Mouse (Mus musculus) MEL (cell line): ENCODE results near the gene Pi16. TPM values are rescaled to one million over a fixed set of nuclear protein-coding genes. Genes with fewer than 3 reads are reported as not detected.
A peak's percentile ranks its signal among the peaks of the same experiment; 100 is the strongest.

ENCODE experiments used
- DNase-seq: peaks from one replicate; pipeline ENCODE4 v3.0.0; 2011; ENCODE audit warnings: low read depth, low spot score
- H3K27ac ChIP-seq: 2 replicates; pipeline ENCODE4 v1.5.1; 2012; ENCODE audit warnings: low read depth, mild to moderate bottlenecking, control low read depth, low read length, moderate library complexity; ENCODE audit not compliant: control insufficient read depth
- H3K27me3 ChIP-seq, 2 experiments: fragments of 150-350 bp in 1 of 2; sonication (generic) in 1 of 2; 2 replicates each; pipeline ENCODE4 v1.6.1; 2012; ENCODE audit warnings: low read length in 2 of 2, mild to moderate bottlenecking in 2 of 2, improper control_type of control experiment in 1 of 2, moderate library complexity in 1 of 2; ENCODE audit not compliant: insufficient read depth in 2 of 2, control insufficient read depth in 1 of 2
- H3K36me3 ChIP-seq, 2 experiments: 2 replicates each; pipeline ENCODE4 v1.6.1; 2012 to 2014; ENCODE audit warnings: low read length in 2 of 2, improper control_type of control experiment in 1 of 2, inconsistent platforms in 1 of 2, mild to moderate bottlenecking in 1 of 2; ENCODE audit not compliant: insufficient read depth in 2 of 2, control insufficient read depth in 1 of 2
- H3K4me1 ChIP-seq, 2 experiments: fragments of 150-350 bp in 1 of 2; sonication (generic) in 1 of 2; 2 replicates each; pipeline ENCODE4 v1.6.1; 2012; ENCODE audit warnings: low read length in 2 of 2, improper control_type of control experiment in 1 of 2, mild to moderate bottlenecking in 1 of 2; ENCODE audit not compliant: insufficient read depth in 2 of 2, control insufficient read depth in 1 of 2
- H3K4me3 ChIP-seq, 2 experiments: fragments of 150-350 bp in 1 of 2; sonication (generic) in 1 of 2; 2 replicates each; pipeline ENCODE4 v1.5.1; 2012; ENCODE audit warnings: low read depth in 2 of 2, low read length in 2 of 2, mild to moderate bottlenecking in 2 of 2, moderate library complexity in 2 of 2, control low read depth in 1 of 2, improper control_type of control experiment in 1 of 2; ENCODE audit not compliant: control insufficient read depth in 1 of 2, insufficient read depth in 1 of 2
- H3K79me2 ChIP-seq: 2 replicates; pipeline ENCODE4 v1.6.1; 2012; ENCODE audit warnings: mild to moderate bottlenecking, low read length, moderate library complexity; ENCODE audit not compliant: control insufficient read depth, poor library complexity, insufficient read depth
- H3K9ac ChIP-seq: 2 replicates; pipeline ENCODE4 v1.6.1; 2012; ENCODE audit warnings: low read depth, mild to moderate bottlenecking, control low read depth, low read length, moderate library complexity; ENCODE audit not compliant: control insufficient read depth, poor library complexity, severe bottlenecking
- H3K9me3 ChIP-seq: fragments of 150-350 bp; sonication (generic); replicated peaks from 2 replicates; pipeline ENCODE4 v1.6.1; 2012; ENCODE audit warnings: mild to moderate bottlenecking, low read length, improper control_type of control experiment, moderate library complexity; ENCODE audit not compliant: insufficient read depth
- BHLHE40 ChIP-seq: IDR thresholded peaks from 2 replicates; pipeline ENCODE4 v1.6.1; 2012; ENCODE audit warnings: low read depth, mild to moderate bottlenecking, inconsistent platforms, low read length, improper control_type of control experiment, borderline replicate concordance
- CTCF ChIP-seq, 3 experiments: IDR thresholded peaks in 2 of 3; conservative IDR thresholded peaks in 1 of 3; 2 replicates each; pipeline ENCODE4 v1.5.1; 2011 to 2012; ENCODE audit warnings: low read length in 3 of 3, low read depth in 2 of 3, mild to moderate bottlenecking in 2 of 3, improper control_type of control experiment in 1 of 3, inconsistent platforms in 1 of 3, mixed read lengths in 1 of 3, moderate library complexity in 1 of 3; ENCODE audit not compliant: control insufficient read depth in 1 of 3, insufficient read depth in 1 of 3, poor library complexity in 1 of 3, severe bottlenecking in 1 of 3
- E2F4 ChIP-seq: IDR thresholded peaks from 2 replicates; pipeline ENCODE4 v1.6.1; 2011; ENCODE audit warnings: low read depth, low read length, improper control_type of control experiment, borderline replicate concordance
- ELF1 ChIP-seq: IDR thresholded peaks from 2 replicates; pipeline ENCODE4 v1.6.1; 2014; ENCODE audit warnings: low read depth, mild to moderate bottlenecking, inconsistent platforms, low read length, improper control_type of control experiment, moderate library complexity
- ETS1 ChIP-seq: IDR thresholded peaks from 2 replicates; pipeline ENCODE4 v1.6.1; 2012; ENCODE audit warnings: low read depth, mild to moderate bottlenecking, inconsistent platforms, low read length, improper control_type of control experiment, moderate library complexity
- GATA1 ChIP-seq: IDR thresholded peaks from 2 replicates; pipeline ENCODE4 v1.6.1; 2011; ENCODE audit warnings: low read depth, low read length, improper control_type of control experiment
- HCFC1 ChIP-seq: IDR thresholded peaks from 2 replicates; pipeline ENCODE4 v1.6.1; 2012; ENCODE audit warnings: low read depth, mild to moderate bottlenecking, inconsistent platforms, low read length, improper control_type of control experiment, moderate library complexity
- MAZ ChIP-seq: IDR thresholded peaks from 2 replicates; pipeline ENCODE4 v1.6.1; 2012; ENCODE audit warnings: low read depth, mild to moderate bottlenecking, inconsistent platforms, low read length, improper control_type of control experiment
- MEF2A ChIP-seq: IDR thresholded peaks from 2 replicates; pipeline ENCODE4 v1.6.1; 2014; ENCODE audit warnings: low read depth, mild to moderate bottlenecking, inconsistent platforms, low read length, improper control_type of control experiment; ENCODE audit not compliant: poor library complexity, insufficient replicate concordance, severe bottlenecking; ENCODE audit errors: extremely low read depth
- MXI1 ChIP-seq: IDR thresholded peaks from 2 replicates; pipeline ENCODE4 v1.6.1; 2011; ENCODE audit warnings: mild to moderate bottlenecking, low read depth, low read length, improper control_type of control experiment
- MYB ChIP-seq: IDR thresholded peaks from 2 replicates; pipeline ENCODE4 v1.6.1; 2011; ENCODE audit warnings: mild to moderate bottlenecking, low read depth, low read length, improper control_type of control experiment
- MYC ChIP-seq: IDR thresholded peaks from 2 replicates; pipeline ENCODE4 v1.6.1; 2011; ENCODE audit warnings: low read depth, mild to moderate bottlenecking, low read length, improper control_type of control experiment, moderate library complexity
- NELFE ChIP-seq: IDR thresholded peaks from 2 replicates; pipeline ENCODE4 v1.6.1; 2011; ENCODE audit warnings: low read depth, low read length, improper control_type of control experiment
- NRF1 ChIP-seq: IDR thresholded peaks from 2 replicates; pipeline ENCODE4 v1.6.1; 2014; ENCODE audit warnings: low read depth, mild to moderate bottlenecking, inconsistent platforms, low read length, improper control_type of control experiment, moderate library complexity; ENCODE audit not compliant: poor library complexity, insufficient read depth, severe bottlenecking
- POLR2AphosphoS2 ChIP-seq: IDR thresholded peaks from 2 replicates; pipeline ENCODE4 v1.6.1; 2011; ENCODE audit warnings: low read length, improper control_type of control experiment
- POLR2AphosphoS5 ChIP-seq: IDR thresholded peaks from 2 replicates; pipeline ENCODE4 v1.6.1; 2012; ENCODE audit warnings: low read depth, borderline replicate concordance, mild to moderate bottlenecking, inconsistent platforms, low read length, moderate library complexity, mixed read lengths
- RAD21 ChIP-seq: IDR thresholded peaks from 2 replicates; pipeline ENCODE4 v1.6.1; 2011; ENCODE audit warnings: mild to moderate bottlenecking, low read depth, low read length, improper control_type of control experiment
- RCOR1 ChIP-seq: IDR thresholded peaks from 2 replicates; pipeline ENCODE4 v1.6.1; 2012; ENCODE audit warnings: low read depth, mild to moderate bottlenecking, inconsistent platforms, low read length, improper control_type of control experiment
- SIN3A ChIP-seq: IDR thresholded peaks from 2 replicates; pipeline ENCODE4 v1.6.1; 2012; ENCODE audit warnings: low read length, improper control_type of control experiment, inconsistent platforms
- SMC3 ChIP-seq: IDR thresholded peaks from 2 replicates; pipeline ENCODE4 v1.6.1; 2011; ENCODE audit warnings: low read depth, low read length, improper control_type of control experiment
- TCF12 ChIP-seq: IDR thresholded peaks from 2 replicates; pipeline ENCODE4 v1.6.1; 2014; ENCODE audit warnings: low read depth, mild to moderate bottlenecking, inconsistent platforms, low read length, improper control_type of control experiment, moderate library complexity
- USF1 ChIP-seq: IDR thresholded peaks from 2 replicates; pipeline ENCODE4 v1.6.1; 2014; ENCODE audit warnings: low read depth, mild to moderate bottlenecking, inconsistent platforms, low read length, improper control_type of control experiment, moderate library complexity
- ZKSCAN1 ChIP-seq: IDR thresholded peaks from 2 replicates; pipeline ENCODE4 v1.6.1; 2012; ENCODE audit warnings: low read depth, mild to moderate bottlenecking, inconsistent platforms, low read length, improper control_type of control experiment, moderate library complexity
- polyA plus RNA-seq, 2 experiments: library from polyadenylated mRNA; stranded (reverse) in 1 of 2; unstranded in 1 of 2; fragments of >175 nt in 1 of 2; fragments of >200 nt in 1 of 2; gene quantifications; 2 replicates each; pipeline versions ENCODE4 v1.2.1 to v1.2.4; 2012; ENCODE audit warnings: low replicate concordance in 2 of 2, low read depth in 1 of 2; ENCODE audit not compliant: insufficient read length in 2 of 2, insufficient read depth in 1 of 2, missing spikeins in 1 of 2
- total RNA-seq: library from RNA; depleted of rRNA; stranded (reverse); fragments of 300-350 nt; gene quantifications from 2 replicates; pipeline ENCODE4 v1.2.3, GENCODE M21; 2012

The Pi16 gene
- total and polyA plus RNA-seq, 3 experiments, result 0.08 to 0.42 TPM; not detected in 1

DNA sequence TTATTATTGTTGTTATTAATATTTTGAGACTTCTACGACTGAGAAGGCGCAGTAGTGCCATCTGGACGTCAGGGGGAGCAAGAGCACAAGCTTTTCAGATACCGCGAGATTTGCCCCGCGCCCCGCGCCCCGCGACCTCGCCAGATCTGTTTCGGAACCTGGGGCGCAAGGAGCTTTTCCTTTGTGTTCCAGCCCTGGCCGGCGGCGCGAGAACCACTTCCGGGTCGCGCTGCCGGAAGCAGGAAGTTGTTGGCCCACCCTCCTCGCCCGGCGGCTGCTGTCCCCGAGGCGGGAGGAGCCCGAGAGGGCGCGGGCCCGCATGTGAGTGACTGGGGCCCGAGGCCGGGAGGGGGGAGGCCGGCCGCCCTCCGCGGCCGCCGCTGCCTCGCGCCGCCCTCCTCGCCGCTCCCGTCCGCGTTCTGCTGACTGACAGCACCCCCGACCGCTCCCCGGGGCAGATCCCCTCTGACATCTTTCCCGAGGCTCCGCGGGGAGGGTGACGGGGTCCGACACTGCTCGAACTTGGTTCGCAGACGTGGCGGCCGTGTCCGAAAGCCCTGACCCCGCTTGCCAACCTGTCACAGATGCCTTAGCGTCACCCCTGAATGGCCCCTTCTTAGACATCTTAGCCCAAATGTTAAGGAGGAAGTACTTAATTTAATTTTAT is 48.7 kb upstream of the Pi16 start, which contains the start of gene BC004004 (continued):
- TF ChIP-seq POLR2AphosphoS2 (peak; percentile 72; the same call in 1 of the 2 replicates), NRF1 (0 out of 2 replicates have a peak, but pooled peaks have one; percentile 17), MYC (no peak; the same call in 1 of the 2 replicates), RCOR1 (no peak), NELFE (peak; percentile 83), POLR2AphosphoS5 (0 out of 2 replicates have a peak, but pooled peaks have one; percentile 5), TCF12 (peak; percentile 65), SMC3 (peak; percentile 60), ETS1 (no peak), ELF1 (peak; percentile 99), BHLHE40 (no peak), MEF2A (no peak), CTCF (IDR thresholded peaks at IDR 0.05 in 2 of 3, conservative IDR thresholded peaks at IDR 0.05 in 1 of 3; ENCODE audit: control insufficient read depth in 1 of 3, insufficient read depth in 1 of 3, low read depth in 2 of 3, low read length in 3 of 3, poor library complexity in 1 of 3, severe bottlenecking in 1 of 3) (peak; percentile 49 to 84 (median 71)), HCFC1 (peak; percentile 96), GATA1 (no peak), MAZ (peak; percentile 90), MYB (no peak), USF1 (no peak), ZKSCAN1 (no peak)

DNA sequence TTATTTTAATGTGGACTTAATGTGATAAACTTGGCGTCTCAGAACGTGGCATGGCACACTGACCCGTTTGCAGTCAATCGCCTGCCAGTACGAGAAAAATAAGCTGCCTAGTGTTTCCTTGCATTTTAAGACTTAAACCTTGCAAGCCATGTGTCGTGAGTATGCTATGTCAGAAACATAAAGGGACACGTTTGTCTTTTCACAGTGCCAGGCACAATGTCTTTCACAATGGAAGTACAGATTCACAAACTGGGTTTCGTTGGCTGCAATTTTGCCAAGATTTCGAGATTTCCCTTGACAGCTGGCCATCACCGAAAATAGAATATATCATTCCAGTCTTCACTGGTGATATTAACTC is 48.2 kb upstream of the Pi16 start:
- peak; percentile 19; the same call in 1 of the 2 replicates for TF ChIP-seq MXI1
- TF ChIP-seq E2F4, result no peak
- TF ChIP-seq RAD21, result no peak
- TF ChIP-seq POLR2AphosphoS5, result 0 out of 2 replicates have a peak, but pooled peaks have one; percentile 6
- peak; percentile 6; the same call in 1 of the 2 replicates for TF ChIP-seq SIN3A
- peak overlapping the region; percentile 98 for H3K9ac ChIP-seq
- no peak for DNase-seq
- H3K4me3 ChIP-seq, result peak overlapping the region; percentile 94 to 97
- no peaks in the 10 kb centered on the region for H3K27me3 ChIP-seq
- peaks cover 0 to 27% of the 10 kb centered on the region in 2 experiments; a peak in 2 of 4 replicates for H3K36me3 ChIP-seq
- peak overlapping the region; percentile 82 for H3K27ac ChIP-seq
- peaks cover 0 to 27% of the 10 kb centered on the region in 2 experiments; a peak in 2 of 4 replicates for H3K4me1 ChIP-seq
- no peaks in the 10 kb centered on the region for H3K9me3 ChIP-seq
- peaks cover 20% of the 10 kb centered on the region for H3K79me2 ChIP-seq
